Mouse (Mus musculus): ENCODE data around the gene Ddit4l. TPM values are rescaled to one million over a fixed set of nuclear protein-coding genes. Genes with fewer than 3 reads are reported as not detected.
"Not testable (repeated sequence)": the region's sequence is repeated elsewhere in the genome, so short reads cannot be mapped to it uniquely, and the experiment has no call there.

The Ddit4l gene
- polyA plus RNA-seq, 1 experiment from 2014 or later: 9.7 TPM

DNA sequence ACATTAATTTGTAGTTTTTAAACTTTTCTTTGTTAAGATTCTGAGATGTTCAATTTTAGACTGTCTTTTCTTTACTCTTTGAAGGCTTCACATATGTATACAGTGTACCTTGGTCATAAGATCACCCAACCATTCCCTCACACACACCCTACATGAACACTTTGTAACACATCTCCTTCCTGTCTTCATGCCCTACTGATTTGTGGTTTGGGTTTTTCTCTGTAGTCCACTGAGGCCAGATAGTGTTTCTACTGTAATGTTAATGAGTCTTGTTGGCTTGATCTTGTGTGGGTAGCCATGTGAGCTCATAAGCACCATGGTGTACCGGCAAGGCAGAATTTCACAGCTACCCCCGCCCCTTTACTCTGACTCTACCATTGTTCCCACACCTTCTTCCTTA is 31.4 kb downstream of the Ddit4l start:
- Histone ChIP-seq H3K9ac (no peak overlapping the region), H3K9me3 (replicated peaks) (no peaks in the 10 kb centered on the region), H3K27ac (no peak overlapping the region), H3K4me2 (no peak overlapping the region), H3K27me3 (no peaks in the 10 kb centered on the region), H3K36me3 (ENCODE audit: poor library complexity, severe bottlenecking) (no peaks in the 10 kb centered on the region), H3K4me1 (0 out of 2 replicates have a peak, but pooled peaks cover 3% of the 10 kb centered on the region), H3K4me3 (no peak overlapping the region)
- no peak for ATAC-seq
- 90% methylated on average over 2 of the region's 2 CpGs for WGBS

- not testable (repeated sequence) for H3K9me3 ChIP-seq (replicated peaks); H3K4me3 ChIP-seq; H3K4me1 ChIP-seq; ATAC-seq; H3K36me3 ChIP-seq (ENCODE audit: poor library complexity, severe bottlenecking); H3K4me2 ChIP-seq; H3K9ac ChIP-seq; H3K27ac ChIP-seq; H3K27me3 ChIP-seq
- WGBS: no CpG with 5 or more reads among the region's 3 CpGs
Observed at GRCm38 (mm10) chr3:137671224-137671623, 49.8 kb downstream of the Ddit4l start, which contains the start of gene Gm21962. Gm21962 (plus strand) TSS chr3:137671524.

Small RNA genes lying within 50 kb of the gene (microRNA-seq; reads per million reads assigned to microRNA genes)
- gene Gm22468: not detected

Other genes starting within 250 kb of the Ddit4l start
- not detected in 2 replicates for gene Gm21962, start 49.9 kb downstream of the Ddit4l start, polyA plus RNA-seq (2015; fragmentation: Nextera tagmentation; extraction: Ambion mirVana)
- gene H2afz, start 242.9 kb downstream of the Ddit4l start, polyA plus RNA-seq (2015; fragmentation: Nextera tagmentation; extraction: Ambion mirVana): 2,450 and 2,763 TPM in 2 replicates
- 6.3 and 7.3 TPM in 2 replicates for gene Dnajb14, start 246.1 kb downstream of the Ddit4l start, polyA plus RNA-seq (2015; fragmentation: Nextera tagmentation; extraction: Ambion mirVana)

Data from forebrain, embryonic 13.5 days (tissue).